Mouse (Mus musculus): ENCODE results near the gene Gm17359.

Gm17359 gene

DNA sequence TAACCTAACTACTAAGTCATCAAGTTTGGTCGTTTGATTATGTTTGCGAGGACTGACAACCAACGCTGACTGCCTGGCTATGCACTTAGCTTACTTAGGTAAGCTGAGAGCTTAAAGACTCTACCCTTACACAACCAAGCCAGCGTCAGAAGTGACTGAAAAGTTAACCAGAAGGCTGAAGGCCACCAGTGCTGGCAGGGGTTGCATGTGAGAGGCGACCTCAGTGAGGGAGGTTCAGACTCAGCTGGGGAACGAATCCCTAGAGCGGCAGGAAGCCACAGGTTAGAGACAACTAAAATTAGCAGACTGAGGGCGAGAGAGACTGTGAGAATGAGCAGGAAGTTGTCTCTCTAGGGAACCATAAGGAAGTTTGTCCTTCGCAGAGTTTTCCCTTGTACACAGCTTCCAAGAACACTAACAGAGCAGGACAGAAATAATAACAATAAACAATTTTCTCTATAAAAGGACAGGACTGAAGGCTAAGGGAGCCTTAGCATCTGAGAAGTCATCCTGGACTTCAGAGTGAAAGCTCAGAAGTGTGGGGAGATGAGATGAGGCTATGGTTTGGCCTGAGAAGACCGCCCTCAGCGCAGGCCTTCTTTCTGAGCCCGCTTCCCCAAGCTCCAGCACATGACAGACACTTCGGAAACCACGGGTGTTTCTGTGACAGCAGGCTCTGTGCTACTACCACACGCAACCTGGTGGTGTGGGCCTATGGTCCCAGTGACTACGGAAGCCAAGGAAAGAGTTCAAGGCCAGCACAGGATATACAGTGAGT is 148.0 kb downstream of the Gm17359 start:
- no peak for DNase-seq

DNA sequence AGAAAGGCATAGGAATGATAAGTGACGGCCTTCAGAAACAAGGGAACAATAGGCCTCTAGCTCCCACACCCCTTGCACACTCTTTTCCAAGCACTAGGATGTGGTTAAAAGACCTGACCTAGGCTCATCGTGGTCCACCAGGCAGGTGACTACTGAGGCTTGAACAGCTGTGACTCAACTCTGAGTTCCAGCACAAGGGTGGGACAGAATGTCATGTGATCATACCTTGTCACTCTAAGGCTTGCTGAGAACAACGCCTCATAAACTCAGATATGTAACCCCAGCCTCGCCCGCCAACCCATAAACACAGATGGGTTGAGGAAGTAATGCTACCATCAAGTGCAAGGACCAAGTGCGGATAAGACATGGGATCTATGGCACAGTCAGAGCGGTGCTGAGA is 151.6 kb downstream of the Gm17359 start:
- no peak for DNase-seq

DNA sequence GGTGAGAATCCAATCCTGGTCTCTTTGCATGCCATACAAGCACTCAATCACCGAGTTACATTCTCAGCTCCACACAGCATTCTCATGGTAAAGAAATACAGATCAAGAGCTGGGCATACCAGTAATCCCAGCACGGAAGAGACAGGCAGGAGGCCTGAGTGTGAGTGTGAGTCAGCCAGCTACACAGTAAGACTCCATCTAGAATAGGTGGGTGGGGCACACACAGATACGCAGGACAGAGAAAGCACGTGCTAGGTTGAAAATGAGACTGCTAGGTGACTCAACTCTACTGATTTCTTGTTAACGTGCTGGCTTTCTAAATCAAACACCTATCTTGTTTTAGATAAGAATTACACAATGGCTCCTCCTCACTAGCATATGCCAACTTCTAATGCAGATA is 153.6 kb downstream of the Gm17359 start:
- DNase-seq = no peak

DNA sequence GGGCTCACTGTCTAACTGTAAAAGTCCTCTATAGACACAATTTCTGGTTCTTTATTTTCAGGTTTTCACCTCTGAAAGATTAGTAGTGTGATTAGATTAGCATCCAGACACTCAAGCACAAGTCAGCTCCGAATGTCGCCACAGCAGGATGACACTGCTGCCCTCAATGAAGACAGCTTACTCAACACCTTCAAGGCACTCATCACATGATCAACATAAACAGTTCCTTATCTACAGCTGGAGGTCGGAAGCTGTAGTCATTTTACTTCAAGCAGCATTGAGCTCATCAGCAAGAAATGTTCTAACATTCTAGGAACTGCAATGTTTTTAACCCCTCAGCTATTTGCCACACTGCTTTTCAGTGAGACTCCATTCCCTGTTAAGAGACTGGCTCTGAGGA is 155.2 kb downstream of the Gm17359 start:
- no peak for DNase-seq

DNA sequence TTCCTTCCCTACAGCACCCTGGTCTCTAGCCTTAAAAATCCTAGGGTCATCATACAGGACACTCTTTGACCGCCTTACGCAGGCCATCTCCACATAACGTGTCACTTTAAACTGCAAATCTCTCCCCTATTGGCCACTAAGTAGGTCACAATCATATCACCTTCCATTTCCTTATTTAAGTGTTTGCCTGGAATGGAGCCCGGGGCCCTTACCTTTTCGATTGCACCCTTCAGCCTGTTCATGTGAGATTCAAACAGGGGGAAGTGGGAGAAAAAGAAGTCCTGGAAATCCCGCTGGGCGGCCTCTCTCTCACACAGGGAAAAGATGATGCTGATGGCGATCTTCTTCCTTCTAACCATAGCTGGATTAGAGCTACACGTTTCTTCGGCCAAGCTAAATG is 156.6 kb downstream of the Gm17359 start:
- DNase-seq = no peak

DNA sequence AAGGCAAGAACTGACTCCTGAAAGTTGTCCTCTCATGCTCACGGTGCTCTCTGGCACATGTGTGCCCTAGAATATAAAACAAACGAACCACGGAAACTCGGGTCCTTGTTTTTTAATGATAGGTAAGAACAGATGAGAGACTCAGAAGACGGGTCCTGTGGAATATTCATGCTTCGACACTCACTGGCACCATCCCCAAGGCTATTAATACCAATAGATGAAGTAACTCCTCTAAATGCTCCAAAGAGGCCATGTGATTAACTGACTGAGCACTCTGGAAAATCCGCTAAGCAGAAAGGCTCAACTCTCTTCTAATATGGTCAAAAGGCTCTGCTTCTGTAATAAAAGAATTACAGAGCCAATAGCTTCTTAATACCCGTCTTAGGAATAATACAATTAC is 157.6 kb downstream of the Gm17359 start:
- DNase-seq = no peak

DNA sequence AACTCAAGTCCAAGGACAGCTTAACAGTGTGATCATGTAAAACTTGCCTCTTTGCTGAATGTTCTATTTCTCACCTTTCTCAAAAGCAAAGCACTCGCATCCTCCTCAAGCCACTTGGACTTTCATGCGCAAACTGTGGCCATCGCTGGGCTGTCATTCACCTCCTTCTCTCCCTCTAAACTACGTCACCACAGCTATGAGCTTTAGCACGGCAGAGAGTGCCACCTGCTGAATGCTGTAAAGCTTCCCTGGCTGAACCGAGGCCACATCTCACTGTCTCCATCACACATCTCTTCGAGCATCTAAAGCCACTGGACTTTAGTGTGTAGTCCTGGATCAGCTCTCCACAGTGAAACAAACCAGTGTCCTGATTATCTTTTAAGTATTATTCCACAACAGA is 158.7 kb downstream of the Gm17359 start:
- no peak for DNase-seq

DNA sequence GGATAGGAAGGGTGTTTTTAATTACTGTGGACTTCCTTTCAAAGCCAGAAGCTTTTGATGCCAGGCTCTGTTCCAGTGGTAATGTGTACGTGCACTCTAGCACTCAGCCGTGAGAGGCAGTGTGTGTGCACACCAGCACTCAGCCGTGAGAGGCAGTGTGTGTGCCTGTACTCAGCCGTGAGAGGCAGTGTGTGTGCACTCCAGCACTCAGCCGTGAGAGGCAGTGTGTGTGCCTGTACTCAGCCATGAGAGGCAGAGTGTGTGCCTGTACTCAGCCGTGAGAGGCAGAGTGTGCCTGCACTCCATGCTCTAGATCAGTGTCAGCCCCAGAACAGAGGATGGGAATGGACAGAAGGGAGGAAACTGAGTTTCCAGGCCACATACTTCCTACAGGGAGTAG is 160.2 kb downstream of the Gm17359 start:
- DNase-seq = no peak

DNA sequence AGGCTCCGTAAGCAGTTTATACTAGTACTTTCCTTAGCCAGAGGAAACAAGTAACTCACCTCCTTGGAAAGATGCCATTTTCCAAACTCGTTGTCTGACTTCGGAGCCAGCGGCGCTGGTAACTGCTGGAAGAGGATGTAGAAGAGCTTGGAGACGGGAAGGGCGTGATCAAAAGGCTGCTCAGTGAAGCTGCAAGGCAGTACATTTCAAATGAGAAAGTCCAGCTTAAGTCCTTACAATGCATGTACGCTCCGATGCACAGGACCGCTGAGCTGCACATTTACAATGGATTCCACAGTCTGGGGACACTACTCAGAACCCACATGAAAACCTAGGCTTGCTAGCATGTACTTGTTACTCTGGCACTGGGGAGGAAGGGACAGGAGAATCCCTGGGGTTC is 163.8 kb downstream of the Gm17359 start:
- no peak for DNase-seq

DNA sequence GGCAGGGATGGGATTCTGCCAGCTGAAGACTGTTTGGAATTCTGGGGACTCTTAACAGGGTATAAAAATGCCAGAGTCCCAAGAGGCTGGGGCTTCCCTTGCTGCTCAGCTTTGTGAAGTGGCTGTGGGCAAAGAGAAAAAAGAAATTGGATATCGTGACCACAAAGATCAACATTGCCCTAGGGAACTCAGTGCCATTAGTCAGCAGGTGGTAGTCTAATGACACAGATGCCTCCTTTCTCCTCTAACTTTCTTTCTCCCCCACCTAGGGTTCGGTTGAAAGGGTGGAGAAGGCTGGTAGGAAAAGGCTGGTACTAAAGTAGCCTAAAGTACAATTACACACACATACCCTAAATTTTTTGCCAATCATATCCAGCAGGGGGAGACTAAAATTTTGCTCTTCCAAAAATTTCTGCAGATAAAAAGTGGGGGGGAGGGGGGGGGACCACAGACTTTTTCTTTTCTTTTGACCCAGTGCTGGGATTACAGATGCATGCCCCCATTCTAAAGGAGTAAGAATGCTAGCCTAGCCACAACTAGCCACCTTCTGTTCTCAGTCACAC is 164.8 kb downstream of the Gm17359 start:
- no peak for DNase-seq
